Mouse (Mus musculus): ENCODE measurements around the gene Olfr1454. TPM values are rescaled to one million over a fixed set of nuclear protein-coding genes. Genes with fewer than 3 reads are reported as not detected.

Gene Olfr1454
- total RNA-seq (2021) = not detected
- long read RNA-seq, experiment 1 = 0 reads
- long read RNA-seq, experiment 2 = 0 reads

DNA sequence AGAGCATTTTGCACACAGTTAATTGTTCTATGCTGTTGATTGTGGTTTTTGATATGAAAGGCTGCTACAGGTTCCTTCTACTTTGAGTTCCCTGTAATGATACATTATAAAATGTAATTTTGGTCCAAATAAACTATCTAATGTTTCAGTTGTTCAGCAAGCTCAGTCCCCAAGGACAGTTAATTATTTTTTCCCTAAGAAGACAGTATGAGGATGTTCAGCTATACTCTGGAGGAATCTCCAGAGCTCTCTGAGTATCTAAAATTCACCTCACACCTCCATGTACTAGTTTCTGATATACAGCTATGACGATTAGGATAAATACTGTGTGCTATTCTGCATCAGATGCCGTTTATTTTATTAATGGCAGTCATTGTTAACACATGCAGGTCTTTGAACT lies at the start of gene Olfr1454:
Olfr1454 (plus strand) TSS at position 301 of the 400 bp plus-strand sequence.
- no peak within 1 kb of the TSS for H3K4me3 ChIP-seq
- no peak for TF ChIP-seq CTCF (IDR thresholded peaks at IDR 0.05)
- no peak for DNase-seq
- intact Hi-C loops (cut with DNase I) = no loop called here
- H3K27ac ChIP-seq = no peak within 1 kb of the TSS

DNA sequence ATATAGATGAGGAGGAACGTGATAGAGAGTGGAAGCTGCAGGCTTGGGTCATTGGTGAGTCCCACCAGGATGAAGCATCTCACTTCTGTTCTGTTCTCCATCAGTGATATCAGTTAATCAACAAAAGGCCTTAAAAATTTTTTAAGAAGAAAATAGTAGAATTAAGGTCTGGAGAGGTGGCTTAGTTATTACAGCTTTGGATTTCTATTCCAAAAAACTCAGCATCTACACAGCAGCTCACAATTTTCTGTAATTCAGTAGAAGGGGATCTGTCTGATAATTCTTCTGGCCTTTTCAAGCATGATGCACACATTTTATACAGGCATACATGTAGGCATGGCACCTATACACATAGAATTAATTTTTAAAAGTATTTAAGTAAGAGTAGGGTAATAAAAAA lies 32.2 kb upstream of the Olfr1454 start, which contains the start of gene Olfr1453:
Olfr1453 (minus strand) TSS at position 101 of the 400 bp plus-strand sequence.
- no peak for DNase-seq
- H3K27ac ChIP-seq = no peak within 1 kb of the TSS
- TF ChIP-seq CTCF (IDR thresholded peaks at IDR 0.05) = no peak
- intact Hi-C loops (cut with DNase I) = no loop called here
- no peak within 1 kb of the TSS for H3K4me3 ChIP-seq

DNA sequence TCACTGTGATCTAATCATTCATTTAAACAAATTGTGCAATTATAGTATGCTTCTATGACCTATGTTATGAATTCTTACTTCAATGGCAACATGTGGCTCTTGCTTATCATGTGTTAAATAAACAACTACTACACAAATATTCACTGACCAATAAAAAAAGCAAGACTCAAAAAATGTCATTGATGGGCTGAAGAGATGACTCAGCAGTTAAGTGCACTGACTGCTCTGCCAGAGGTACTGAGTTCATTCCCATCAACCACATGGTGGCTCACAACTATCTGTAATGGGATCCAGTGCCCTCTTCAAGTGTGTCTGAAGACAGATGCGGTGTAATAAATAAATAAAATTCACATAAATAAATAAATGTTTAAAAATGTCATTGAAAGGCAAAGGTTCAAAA lies 33.5 kb downstream of the Olfr1454 start:
- Histone ChIP-seq H3K27ac (no peak overlapping the region), H3K4me3 (no peak overlapping the region)
- no peak for DNase-seq
- intact Hi-C loops (cut with DNase I) = no loop called here
- no peak for TF ChIP-seq CTCF (IDR thresholded peaks at IDR 0.05)

DNA sequence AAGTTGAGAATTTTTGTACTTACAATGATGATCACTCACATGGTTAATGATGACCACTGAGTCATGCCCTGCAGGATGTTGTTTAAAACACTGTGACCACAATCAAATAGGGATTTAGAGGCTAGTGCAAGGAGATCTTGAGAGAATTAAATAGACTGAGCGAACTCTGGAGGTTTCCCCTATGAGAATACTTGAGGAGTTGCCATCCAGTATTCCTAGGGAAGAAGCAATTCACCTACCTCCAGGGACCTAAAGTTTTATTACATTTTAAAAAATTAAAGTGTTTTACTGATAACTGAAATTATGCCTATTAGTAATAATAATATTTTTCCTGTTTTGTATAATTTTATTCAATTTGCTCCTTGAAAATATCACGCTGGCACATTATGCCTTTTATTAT lies 37.4 kb downstream of the Olfr1454 start, which contains the start of gene Olfr1457:
Olfr1457 (minus strand) TSS at position 101 of the 400 bp plus-strand sequence.
- TF ChIP-seq CTCF (IDR thresholded peaks at IDR 0.05) = no peak
- DNase-seq = no peak
- intact Hi-C loops (cut with DNase I) = no loop called here
- no peak within 1 kb of the TSS for H3K4me3 ChIP-seq
- H3K27ac ChIP-seq = no peak within 1 kb of the TSS

DNA sequence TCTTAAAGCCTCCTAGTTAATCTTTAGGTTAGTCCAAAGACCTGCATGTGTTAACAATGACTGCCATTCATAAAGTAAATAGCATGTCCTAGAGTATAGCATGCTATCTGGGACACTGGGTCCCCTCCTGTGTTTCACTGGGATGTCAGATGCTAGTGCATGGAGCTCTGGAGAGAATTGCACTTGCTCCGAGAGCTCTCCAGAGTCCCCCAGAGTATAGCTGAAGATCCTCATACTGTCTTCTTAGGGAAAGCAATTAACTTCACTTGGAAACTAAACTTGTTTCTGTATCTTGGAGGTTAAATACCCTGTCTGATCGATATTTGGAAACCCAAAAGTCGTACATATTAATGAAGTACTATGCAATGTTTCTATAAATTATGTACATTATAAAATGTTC lies 46.3 kb downstream of the Olfr1454 start, which contains the start of gene Olfr1458:
Olfr1458 (minus strand) TSS at position 101 of the 400 bp plus-strand sequence.
- DNase-seq = no peak
- Histone ChIP-seq H3K27ac (no peak within 1 kb of the TSS), H3K4me3 (no peak within 1 kb of the TSS)
- TF ChIP-seq CTCF (IDR thresholded peaks at IDR 0.05) = no peak
- intact Hi-C loops (cut with DNase I) = no loop called here

Other genes with a start within 250 kb of the Olfr1454 start
- not detected for gene Gm5244, start 213.9 kb upstream of the Olfr1454 start, total RNA-seq (2021)
- not detected for gene Olfr1444, start 203.3 kb upstream of the Olfr1454 start, total RNA-seq (2021)
- not detected for gene Olfr1445, start 176.8 kb upstream of the Olfr1454 start, total RNA-seq (2021)
- gene Olfr1446, start 167.1 kb upstream of the Olfr1454 start, total RNA-seq (2021) = not detected
- not detected for gene Olfr1447, start 156.9 kb upstream of the Olfr1454 start, total RNA-seq (2021)
- not detected for gene Olfr1448, start 136.2 kb upstream of the Olfr1454 start, total RNA-seq (2021)
- gene Olfr1449, start 129.8 kb upstream of the Olfr1454 start, total RNA-seq (2021) = not detected
- gene Olfr1450, start 110.4 kb upstream of the Olfr1454 start, total RNA-seq (2021) = not detected
- not detected for gene Olfr1451, start 65.6 kb upstream of the Olfr1454 start, total RNA-seq (2021)
- gene Olfr1453, start 32.3 kb upstream of the Olfr1454 start, total RNA-seq (2021) = not detected
- gene Olfr1457, start 37.3 kb downstream of the Olfr1454 start, total RNA-seq (2021) = not detected
- not detected for gene Olfr1458, start 46.2 kb downstream of the Olfr1454 start, total RNA-seq (2021)
- gene Olfr1459, start 88.9 kb downstream of the Olfr1454 start, total RNA-seq (2021) = not detected
- gene Olfr1461, start 102.4 kb downstream of the Olfr1454 start, total RNA-seq (2021) = not detected
- not detected for gene Olfr1462, start 125.1 kb downstream of the Olfr1454 start, total RNA-seq (2021)
- gene Olfr1463, start 170.7 kb downstream of the Olfr1454 start, total RNA-seq (2021) = not detected